Mouse (Mus musculus) mammary gland, adult 2 months (tissue): Measurements from ENCODE around the gene Ehhadh. TPM values are rescaled to one million over a fixed set of nuclear protein-coding genes. Genes with fewer than 3 reads are reported as not detected.

ENCODE experiments used
- polyA plus RNA-seq: library from polyadenylated mRNA; depleted of rRNA; stranded (reverse); fragments of >200 nt; gene quantifications from 2 replicates; pipeline ENCODE4 v1.2.3, GENCODE M21; 2012; ENCODE audit warnings: low replicate concordance; rRNA removed

The Ehhadh gene
- 11.3 and 20.7 TPM in 2 replicates for polyA plus RNA-seq

GRCm38 (mm10) chr16:21787516-21788353 lies at the start of gene Ehhadh:
TSS of gene Ehhadh (minus strand) at chr16:21787807.

GRCm38 (mm10) chr16:21793875-21794696 lies 6.5 kb upstream of the Ehhadh start, which contains the start of gene Map3k13:
TSS of gene Map3k13 (plus strand) at chr16:21794346.

Other genes with a start within 250 kb of the Ehhadh start
- 14.9 and 16.6 TPM in 2 replicates for gene 2510009E07Rik, start 93.1 kb downstream of the Ehhadh start, polyA plus RNA-seq
- gene Map3k13, start 6.5 kb upstream of the Ehhadh start, polyA plus RNA-seq: 0.41 and 0.79 TPM in 2 replicates
- gene Tmem41a, start 159.7 kb upstream of the Ehhadh start, polyA plus RNA-seq: 12.0 and 16.4 TPM in 2 replicates
- 1.4 and 2.5 TPM in 2 replicates for gene Liph, start 207.9 kb upstream of the Ehhadh start, polyA plus RNA-seq
- 6.8 and 14.5 TPM in 2 replicates for gene Senp2, start 221.7 kb upstream of the Ehhadh start, polyA plus RNA-seq